Mouse (Mus musculus): ENCODE data around the gene Cdh5. TPM values are rescaled to one million over a fixed set of nuclear protein-coding genes. Genes with fewer than 3 reads are reported as not detected.

Cdh5 gene
- polyA plus RNA-seq, 1 experiment from 2014 or later, result 7.8 TPM

DNA sequence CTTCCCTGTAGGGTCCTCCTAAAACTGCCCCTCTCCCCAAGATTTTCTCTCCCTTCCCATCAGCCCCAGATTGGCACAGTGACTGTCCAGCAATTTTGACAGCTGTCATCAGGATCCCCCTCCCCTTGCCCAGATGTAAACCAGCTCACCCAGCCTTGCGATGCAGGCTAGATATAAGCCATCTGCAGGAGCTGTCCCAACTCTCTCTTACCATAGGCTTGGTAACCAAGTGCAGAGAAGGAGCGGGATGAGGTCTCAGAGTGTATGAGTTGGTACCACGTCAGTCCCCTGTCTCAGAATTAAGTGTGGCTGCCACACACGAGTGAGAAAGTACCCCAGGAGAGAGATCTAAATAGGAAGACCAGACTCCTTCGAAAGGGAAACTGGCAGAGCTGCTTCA lies 87.0 kb downstream of the Cdh5 start:
- DNase-seq (ENCODE audit: low spot score), result no peak

DNA sequence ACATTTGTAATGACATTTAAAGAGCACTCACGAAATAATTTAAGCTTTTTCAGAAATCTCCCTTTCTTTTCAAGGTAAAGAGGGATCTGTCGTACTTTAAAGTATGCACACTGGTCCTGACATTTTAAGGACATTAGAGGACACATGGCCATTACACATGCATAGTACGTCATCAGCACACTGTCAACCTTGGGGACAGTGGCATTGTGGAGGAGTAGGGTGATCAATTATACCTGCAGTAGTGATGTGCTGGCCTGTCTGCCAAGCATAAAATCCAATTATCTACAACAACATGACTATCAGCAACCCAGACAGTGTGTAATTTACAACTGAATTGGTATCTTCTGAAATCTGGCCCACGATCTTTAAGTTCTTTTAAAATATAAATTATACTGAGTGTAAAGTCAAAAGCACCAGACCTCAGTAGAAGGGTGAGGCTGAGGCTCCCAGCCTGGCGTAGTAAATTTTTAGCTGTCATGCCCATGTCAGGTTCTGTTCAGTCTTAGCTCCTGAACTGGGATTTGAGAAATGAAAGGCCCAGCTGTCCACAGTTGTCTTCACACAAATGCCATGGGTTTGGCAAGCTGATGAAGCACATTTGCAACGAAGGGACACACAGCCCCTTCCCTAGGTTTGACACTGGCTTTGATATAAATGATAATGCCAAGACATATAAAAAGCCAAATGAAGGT lies 89.5 kb downstream of the Cdh5 start:
- no peak for DNase-seq (ENCODE audit: low spot score)

GRCm38 (mm10) chr8:104191496-104191895 lies 90.1 kb downstream of the Cdh5 start:
- peak; percentile 64 for DNase-seq (ENCODE audit: low spot score)

Other genes with a start within 250 kb of the Cdh5 start
- 0.28 and 0.40 TPM in 2 replicates for gene Bean1, start 68.8 kb downstream of the Cdh5 start, polyA plus RNA-seq (2015; fragmentation: Nextera tagmentation; extraction: Ambion mirVana)
- gene Tk2, start 146.9 kb downstream of the Cdh5 start, polyA plus RNA-seq (2015; fragmentation: Nextera tagmentation; extraction: Ambion mirVana), result 20.4 and 24.0 TPM in 2 replicates
- 50.7 and 52.6 TPM in 2 replicates for gene Cklf, start 149.2 kb downstream of the Cdh5 start, polyA plus RNA-seq (2015; fragmentation: Nextera tagmentation; extraction: Ambion mirVana)
- not detected in 2 replicates for gene Cmtm2a, start 191.6 kb downstream of the Cdh5 start, polyA plus RNA-seq (2015; fragmentation: Nextera tagmentation; extraction: Ambion mirVana)
- gene Gm45711, start 208.5 kb downstream of the Cdh5 start, polyA plus RNA-seq (2015; fragmentation: Nextera tagmentation; extraction: Ambion mirVana), result not detected in 2 replicates
- gene Cmtm1, start 208.5 kb downstream of the Cdh5 start, polyA plus RNA-seq (2015; fragmentation: Nextera tagmentation; extraction: Ambion mirVana), result not detected in 2 replicates
- not detected in 2 replicates for gene Gm11020, start 219.9 kb downstream of the Cdh5 start, polyA plus RNA-seq (2015; fragmentation: Nextera tagmentation; extraction: Ambion mirVana)
- gene Cmtm2b, start 220.6 kb downstream of the Cdh5 start, polyA plus RNA-seq (2015; fragmentation: Nextera tagmentation; extraction: Ambion mirVana), result not detected in 2 replicates
- gene Cmtm3, start 237.8 kb downstream of the Cdh5 start, polyA plus RNA-seq (2015; fragmentation: Nextera tagmentation; extraction: Ambion mirVana), result 31.5 and 32.3 TPM in 2 replicates